Mouse (Mus musculus) ES-E14 (cell line): ENCODE data around the gene Prpsap2.

Source experiments
- CHD2 ChIP-seq: IDR thresholded peaks from 2 replicates; pipeline ENCODE4 v1.6.1; 2014; ENCODE audit warnings: mild to moderate bottlenecking, low read depth, low read length, inconsistent platforms
- MAFK ChIP-seq: IDR thresholded peaks from 2 replicates; pipeline ENCODE4 v1.6.1; 2014; ENCODE audit warnings: mild to moderate bottlenecking, low read depth, low read length, inconsistent platforms; ENCODE audit not compliant: insufficient read depth
- ZC3H11A ChIP-seq: IDR thresholded peaks from 2 replicates; pipeline ENCODE4 v1.6.1; 2012; ENCODE audit warnings: low read depth, mild to moderate bottlenecking, inconsistent platforms, low read length, borderline replicate concordance
- ZNF384 ChIP-seq: IDR thresholded peaks from 2 replicates; pipeline ENCODE4 v1.6.1; 2012; ENCODE audit warnings: low read depth, low read length, inconsistent platforms

DNA sequence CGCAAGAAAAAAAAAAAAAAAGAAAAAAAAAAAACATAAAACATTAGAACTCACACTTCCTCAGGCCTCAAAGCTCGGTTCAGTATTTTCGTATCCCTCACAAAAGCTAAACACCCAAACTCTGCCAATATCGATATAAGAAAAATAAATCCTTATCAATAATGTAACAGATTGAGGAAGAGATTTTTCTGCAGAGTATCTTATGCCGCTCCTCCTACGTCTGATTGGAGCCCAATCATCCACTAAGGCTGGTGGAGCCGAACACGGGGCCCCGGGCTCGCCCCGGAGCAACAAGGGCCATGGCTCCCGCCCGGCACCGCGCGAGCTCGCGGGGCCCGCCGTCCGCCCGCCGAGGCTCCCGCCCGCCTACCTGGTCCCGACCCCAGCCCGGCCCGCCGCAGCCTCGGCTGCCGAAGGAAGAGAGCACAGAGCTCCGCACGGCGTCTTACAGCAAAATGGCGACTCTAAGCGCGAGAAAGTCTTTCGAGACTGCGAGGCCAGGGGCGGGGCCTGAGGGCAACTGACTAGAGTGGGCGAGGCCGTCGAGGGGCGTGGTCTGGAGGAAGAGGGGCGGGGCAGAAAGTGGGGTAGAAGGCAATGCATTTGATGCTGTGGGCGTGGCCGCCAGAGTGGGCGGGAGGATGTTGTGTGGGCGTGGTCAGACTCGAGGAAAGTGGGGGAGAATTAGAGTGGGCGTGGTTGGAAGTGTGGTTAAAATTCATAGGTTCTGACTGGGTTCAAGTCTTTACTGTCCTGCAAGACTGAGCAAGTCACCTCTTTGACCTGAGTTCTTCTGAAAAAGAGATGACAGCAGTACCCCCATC is at the start of gene Prpsap2:
- TF ChIP-seq CHD2, result no peak
- no peak for TF ChIP-seq ZC3H11A
- no peak for TF ChIP-seq MAFK
- TF ChIP-seq ZNF384, result no peak; the same call in 1 of the 2 replicates
